Mouse (Mus musculus) liver, adult 2 months (tissue): ENCODE data around the gene Smco2.

Experiments
- CTCF ChIP-seq: fragments of 200-500 bp; IDR thresholded peaks from 2 replicates; pipeline ENCODE4 v1.5.1; 2011; ENCODE audit warnings: low read depth, low read length, control low read depth
- POLR2A ChIP-seq: fragments of 200-500 bp; IDR thresholded peaks from 2 replicates; pipeline ENCODE4 v1.6.1; 2011; ENCODE audit warnings: low read length, control low read depth; ENCODE audit not compliant: insufficient read depth; ENCODE audit errors: extremely low read depth

- TF ChIP-seq POLR2A = no peak
- no peak for TF ChIP-seq CTCF
Observed at GRCm38 (mm10) chr6:146845961-146846750, 3.7 kb upstream of the Smco2 start.
